Mouse (Mus musculus) intestine, postnatal 0 days (tissue): ENCODE results near the gene Runx1. TPM values are rescaled to one million over a fixed set of nuclear protein-coding genes. Genes with fewer than 3 reads are reported as not detected.
A peak's percentile ranks its signal among the peaks of the same experiment; 100 is the strongest.

Experiments
- ATAC-seq: fragments of 200-750 bp; cut with Nextera tagmentation; 2 replicates; pipeline ENCODE4 v1.8.0; 2017; ENCODE audit warnings: mild to moderate bottlenecking, moderate TSS enrichment, moderate library complexity
- H3K27ac ChIP-seq: fragments of 300-500 bp; sonication (generic); 2 replicates; pipeline ENCODE4 v1.5.1; 2014; ENCODE audit warnings: mild to moderate bottlenecking, low read depth, low read length, moderate library complexity
- H3K27me3 ChIP-seq: fragments of 300-500 bp; sonication (generic); replicated peaks from 2 replicates; pipeline ENCODE4 v1.6.1; 2014; ENCODE audit warnings: low read length, mixed read lengths; ENCODE audit not compliant: control insufficient read depth, insufficient read depth
- H3K36me3 ChIP-seq: fragments of 300-500 bp; sonication (generic); 2 replicates; pipeline ENCODE4 v1.6.1; 2014; ENCODE audit warnings: mild to moderate bottlenecking, moderate library complexity; ENCODE audit not compliant: control insufficient read depth, insufficient read depth
- H3K4me1 ChIP-seq: fragments of 300-500 bp; sonication (generic); replicated peaks from 2 replicates; pipeline ENCODE4 v1.6.1; 2014; ENCODE audit warnings: antibody characterized with exemption, low read length, mixed read lengths; ENCODE audit not compliant: control insufficient read depth, insufficient read depth
- H3K4me2 ChIP-seq: fragments of 300-500 bp; sonication (generic); replicated peaks from 2 replicates; pipeline ENCODE4 v1.6.1; 2014; ENCODE audit warnings: low read depth, mild to moderate bottlenecking, moderate library complexity
- H3K4me3 ChIP-seq: fragments of 300-500 bp; sonication (generic); 2 replicates; pipeline ENCODE4 v1.5.1; 2014; ENCODE audit warnings: low read depth, low read length
- H3K9ac ChIP-seq: fragments of 300-500 bp; sonication (generic); 2 replicates; pipeline ENCODE4 v1.6.1; 2014; ENCODE audit warnings: mild to moderate bottlenecking, low read depth, low read length
- H3K9me3 ChIP-seq: fragments of 300-500 bp; sonication (generic); 2 replicates; pipeline ENCODE4 v1.6.1; 2016; ENCODE audit warnings: mixed run types; ENCODE audit not compliant: control insufficient read depth
- CTCF ChIP-seq: sonication (generic); IDR thresholded peaks from 2 replicates; pipeline ENCODE4 v1.5.1; 2016; ENCODE audit warnings: low read depth, mild to moderate bottlenecking, control low read depth, antibody characterized with exemption, moderate library complexity
- WGBS: fragments of 180-500 bp; shearing (Covaris S2); extraction: QIAGEN DNeasy Blood & Tissue Kit; methylation state at CpG from one replicate; pipeline ENCODE4 v1.1.7; 2014; 5-methylcytosine and 5-hydroxymethylcytosine counted together
- polyA plus RNA-seq: library from polyadenylated mRNA; unstranded; fragments of >200 nt; fragmentation: Nextera tagmentation; extraction: Ambion mirVana; gene quantifications from 2 replicates; pipeline ENCODE4 v1.2.1, GENCODE M21; 2015

Gene Runx1
- polyA plus RNA-seq, 1 experiment from 2014 or later, result 1.7 TPM

GRCm38 (mm10) chr16:92610464-92610863, 215.5 kb downstream of the Runx1 start:
- 0 out of 2 replicates have a peak, but pooled peaks have one; percentile 16 for ATAC-seq
- Histone ChIP-seq H3K4me1 (0 out of 2 replicates have a peak, but pooled peaks cover 5% of the 10 kb centered on the region), H3K4me3 (no peak overlapping the region), H3K27me3 (peaks cover 13% of the 10 kb centered on the region), H3K27ac (no peak overlapping the region), H3K4me2 (peak overlapping the region; percentile 32; the same call in 1 of the 2 replicates), H3K36me3 (no peaks in the 10 kb centered on the region), H3K9me3 (no peaks in the 10 kb centered on the region), H3K9ac (no peak overlapping the region)
- TF ChIP-seq CTCF, result no peak
- WGBS, result 31% methylated on average over 8 of the region's 8 CpGs

DNA sequence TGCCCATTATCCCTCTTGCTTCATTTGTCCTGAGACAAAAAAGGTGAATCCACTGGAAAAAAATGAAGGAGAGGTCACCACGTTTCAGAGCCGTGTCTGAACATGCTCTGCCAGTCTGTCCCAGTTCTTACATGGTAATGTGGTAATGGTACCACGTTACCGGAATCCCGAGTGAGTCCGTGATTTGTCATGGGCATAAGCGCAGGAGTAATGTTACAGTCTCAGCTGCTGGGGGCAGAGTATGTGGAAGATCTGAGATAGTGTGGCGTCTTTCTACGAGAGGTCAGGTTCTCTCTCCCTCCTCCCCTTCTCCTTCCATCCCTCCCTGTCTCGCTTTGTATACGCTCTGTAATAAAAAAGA, 216.3 kb downstream of the Runx1 start:
- Histone ChIP-seq H3K9me3 (no peaks in the 10 kb centered on the region), H3K4me1 (0 out of 2 replicates have a peak, but pooled peaks cover 5% of the 10 kb centered on the region), H3K9ac (no peak overlapping the region), H3K27me3 (peaks cover 15% of the 10 kb centered on the region), H3K4me3 (no peak overlapping the region), H3K27ac (0 out of 2 replicates have a peak overlapping the region, but pooled peaks have one; percentile 28), H3K4me2 (peak overlapping the region; percentile 21; the same call in 1 of the 2 replicates), H3K36me3 (no peaks in the 10 kb centered on the region)
- WGBS, result 45% methylated on average over 11 of the region's 11 CpGs
- no peak for TF ChIP-seq CTCF
- 0 out of 2 replicates have a peak, but pooled peaks have one; percentile 6 for ATAC-seq

DNA sequence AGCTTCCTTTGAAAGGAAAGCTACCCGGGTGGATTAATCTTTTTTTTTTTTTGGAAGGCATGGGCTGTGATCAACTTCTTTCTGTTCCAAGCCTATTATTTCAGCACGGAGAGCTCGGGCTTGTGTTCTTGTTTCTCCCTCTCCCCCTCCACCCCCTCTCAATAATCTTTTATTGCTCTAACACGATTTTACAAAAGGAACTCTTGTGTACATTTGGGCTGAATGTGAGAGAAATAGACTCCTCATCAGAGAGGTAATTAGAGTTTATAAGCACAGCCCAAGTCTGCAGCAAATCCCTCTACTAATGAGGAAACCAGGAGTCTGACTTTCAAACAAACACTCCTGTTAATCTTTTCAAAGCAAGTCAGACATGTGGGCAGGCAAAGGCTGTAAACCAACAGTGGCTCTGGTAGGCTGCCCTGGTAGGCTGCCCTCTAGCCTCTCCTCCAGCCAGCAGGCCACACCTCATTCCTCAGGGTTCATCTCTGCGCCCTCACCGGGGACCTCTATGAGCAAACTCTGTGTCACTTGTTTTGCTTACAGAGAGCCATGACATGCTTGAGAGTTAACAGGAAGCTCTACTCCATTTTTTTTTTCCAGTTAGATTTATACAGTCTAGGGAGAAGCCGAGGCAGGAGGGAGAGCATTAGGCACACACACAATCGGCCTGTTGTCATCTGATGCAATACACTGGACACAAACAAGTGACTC, 216.8 kb downstream of the Runx1 start:
- peak overlapping the region; percentile 21; the same call in 1 of the 2 replicates for H3K4me2 ChIP-seq
- H3K4me3 ChIP-seq, result no peak overlapping the region
- no peak for TF ChIP-seq CTCF
- ATAC-seq, result peak; percentile 75
- H3K36me3 ChIP-seq, result no peaks in the 10 kb centered on the region
- no peaks in the 10 kb centered on the region for H3K9me3 ChIP-seq
- peak overlapping the region; percentile 28; the same call in 1 of the 2 replicates for H3K27ac ChIP-seq
- 11% methylated on average over 8 of the region's 8 CpGs for WGBS
- H3K4me1 ChIP-seq, result 0 out of 2 replicates have a peak, but pooled peaks cover 5% of the 10 kb centered on the region
- no peak overlapping the region for H3K9ac ChIP-seq
- peaks cover 15% of the 10 kb centered on the region for H3K27me3 ChIP-seq

GRCm38 (mm10) chr16:92608180-92608960, 217.6 kb downstream of the Runx1 start:
- Histone ChIP-seq H3K4me3 (no peak overlapping the region), H3K4me1 (0 out of 2 replicates have a peak, but pooled peaks cover 5% of the 10 kb centered on the region), H3K27me3 (peaks cover 15% of the 10 kb centered on the region), H3K9ac (no peak overlapping the region), H3K4me2 (0 out of 2 replicates have a peak overlapping the region, but pooled peaks have one; percentile 21), H3K27ac (no peak overlapping the region), H3K9me3 (no peaks in the 10 kb centered on the region), H3K36me3 (no peaks in the 10 kb centered on the region)
- 46% methylated on average over 14 of the region's 14 CpGs for WGBS
- ATAC-seq, result no peak
- peak; percentile 33 for TF ChIP-seq CTCF

DNA sequence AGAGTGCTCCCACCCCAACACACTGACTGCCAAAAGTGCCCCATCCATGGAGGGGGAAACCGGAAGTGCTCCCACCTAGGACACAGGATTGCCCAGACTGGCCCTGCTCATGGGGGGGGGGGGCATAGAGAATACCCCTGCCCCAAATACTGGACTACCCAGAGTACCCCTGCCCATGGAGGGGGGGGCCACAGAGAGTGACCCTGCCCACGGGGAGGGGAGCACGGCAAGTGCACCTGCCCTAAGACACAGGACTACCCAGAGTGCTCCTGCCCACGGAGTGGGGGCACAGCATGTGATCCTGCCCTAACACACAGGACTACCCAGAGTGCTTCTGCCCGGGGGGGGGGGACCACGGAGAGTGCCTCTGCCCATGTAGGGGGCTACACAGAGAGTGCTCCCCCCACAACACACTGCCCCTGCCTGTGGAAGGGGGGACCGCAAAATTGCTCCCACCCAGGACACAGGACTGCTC, 219.4 kb downstream of the Runx1 start:
- no peak overlapping the region for H3K27ac ChIP-seq
- H3K4me2 ChIP-seq, result no peak overlapping the region
- ATAC-seq, result no peak
- H3K36me3 ChIP-seq, result no peaks in the 10 kb centered on the region
- TF ChIP-seq CTCF, result no peak
- no peaks in the 10 kb centered on the region for H3K9me3 ChIP-seq
- no peak overlapping the region for H3K9ac ChIP-seq
- peaks cover 15% of the 10 kb centered on the region for H3K27me3 ChIP-seq
- 86% methylated on average over 7 of the region's 7 CpGs for WGBS
- H3K4me3 ChIP-seq, result no peak overlapping the region
- H3K4me1 ChIP-seq, result 0 out of 2 replicates have a peak, but pooled peaks cover 5% of the 10 kb centered on the region
